Mouse (Mus musculus) gonadal fat pad, adult 2 months (tissue): ENCODE results near the gene Crtc3. TPM values are rescaled to one million over a fixed set of nuclear protein-coding genes. Genes with fewer than 3 reads are reported as not detected.

Experiments
- DNase-seq: peaks from one replicate; pipeline ENCODE4 v3.0.0-alpha.2; 2012; ENCODE audit warnings: low read depth
- polyA plus RNA-seq: library from polyadenylated mRNA; depleted of rRNA; stranded (reverse); fragments of >200 nt; gene quantifications from 2 replicates; pipeline ENCODE4 v1.2.3, GENCODE M21; 2012; rRNA removed

Gene Crtc3
- 13.0 and 13.3 TPM in 2 replicates for polyA plus RNA-seq

GRCm38 (mm10) chr7:80688556-80689220, at the start of gene Crtc3:
Crtc3 (minus strand) TSS chr7:80688877.
- no peak for DNase-seq

- no peak for DNase-seq
Measured at GRCm38 (mm10) chr7:80736199-80736598, 47.5 kb upstream of the Crtc3 start.

DNA sequence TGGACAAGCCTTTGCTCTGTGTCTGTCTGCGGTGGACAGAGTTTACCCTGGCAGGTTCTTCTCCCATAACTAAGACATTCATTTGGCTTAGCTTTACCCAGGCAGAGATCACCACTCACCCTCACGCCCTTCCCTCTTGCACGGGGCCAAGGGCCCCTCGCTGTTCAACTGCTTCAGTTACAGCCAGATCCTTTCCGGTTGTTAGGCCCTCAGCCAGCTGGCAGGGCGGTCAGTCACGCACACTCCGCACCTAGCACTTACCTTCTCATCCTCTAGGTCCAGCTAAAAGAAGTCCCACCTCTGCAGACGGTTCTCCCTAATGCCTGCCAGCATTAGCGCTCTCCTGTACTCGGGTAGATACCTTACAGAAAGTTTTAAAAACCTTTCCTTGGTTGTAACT, 44.3 kb upstream of the Crtc3 start:
- no peak for DNase-seq

DNA sequence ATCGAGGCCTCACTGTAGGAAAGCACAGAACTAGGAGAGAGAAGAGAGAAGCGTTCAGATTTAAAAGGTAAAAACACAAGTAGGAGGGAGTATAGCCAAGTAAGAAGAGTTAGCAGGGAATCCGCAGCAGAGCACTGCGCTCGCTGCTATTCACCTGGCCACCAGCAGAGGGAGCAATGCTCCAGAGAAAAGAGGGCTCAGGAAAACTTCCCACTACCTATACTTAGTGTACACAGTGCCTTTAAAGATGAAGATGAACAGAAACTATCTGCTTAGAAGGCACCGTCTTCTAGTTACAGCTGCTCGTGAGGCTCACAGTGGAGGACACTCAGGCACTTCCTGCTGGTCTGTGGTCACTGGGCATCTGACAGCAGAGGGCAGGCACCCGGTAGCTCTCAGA, 41.0 kb upstream of the Crtc3 start:
- DNase-seq: no peak

DNA sequence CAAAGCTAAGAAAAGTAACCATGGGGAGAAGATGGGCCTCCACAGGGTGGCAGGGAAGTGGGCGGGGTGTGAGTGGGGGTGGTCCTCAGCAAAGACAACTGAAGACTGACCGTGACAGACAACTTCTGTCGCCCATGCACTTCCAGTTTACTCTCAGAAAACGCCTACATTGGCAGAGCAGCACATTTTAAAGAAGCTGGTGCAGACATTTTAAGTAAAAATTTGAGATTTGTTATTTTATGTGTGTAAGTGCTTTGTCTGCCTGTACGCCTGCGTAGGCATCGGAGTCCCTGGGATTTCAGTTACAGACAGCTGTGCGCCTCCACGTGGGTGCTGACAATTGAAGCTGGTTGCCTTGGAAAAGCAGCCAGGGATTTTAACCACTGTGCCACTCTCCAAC, 32.4 kb upstream of the Crtc3 start:
- DNase-seq: no peak

DNA sequence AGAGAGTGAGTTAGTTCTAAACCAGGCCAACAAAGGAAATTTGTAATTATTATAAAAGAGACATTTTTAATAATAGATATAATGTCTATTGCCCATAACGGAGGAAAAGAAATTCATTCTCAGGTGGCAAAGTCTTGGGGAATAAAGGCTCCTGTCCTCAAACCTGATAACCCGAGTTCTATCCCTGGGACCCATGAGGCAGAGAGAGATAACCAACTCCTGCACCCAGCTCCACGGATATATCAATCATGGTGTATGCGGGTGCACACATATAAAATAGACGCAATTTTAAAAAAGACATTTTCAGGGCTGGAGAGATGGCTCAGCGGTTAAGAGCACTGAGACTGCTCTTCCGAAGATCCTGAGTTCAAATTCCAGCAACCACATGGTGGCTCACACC, 30.9 kb upstream of the Crtc3 start:
- DNase-seq: no peak

GRCm38 (mm10) chr7:80719038-80719437, 30.4 kb upstream of the Crtc3 start:
- no peak for DNase-seq

- DNase-seq: no peak
Measured at GRCm38 (mm10) chr7:80718471-80718870, 29.8 kb upstream of the Crtc3 start.

DNA sequence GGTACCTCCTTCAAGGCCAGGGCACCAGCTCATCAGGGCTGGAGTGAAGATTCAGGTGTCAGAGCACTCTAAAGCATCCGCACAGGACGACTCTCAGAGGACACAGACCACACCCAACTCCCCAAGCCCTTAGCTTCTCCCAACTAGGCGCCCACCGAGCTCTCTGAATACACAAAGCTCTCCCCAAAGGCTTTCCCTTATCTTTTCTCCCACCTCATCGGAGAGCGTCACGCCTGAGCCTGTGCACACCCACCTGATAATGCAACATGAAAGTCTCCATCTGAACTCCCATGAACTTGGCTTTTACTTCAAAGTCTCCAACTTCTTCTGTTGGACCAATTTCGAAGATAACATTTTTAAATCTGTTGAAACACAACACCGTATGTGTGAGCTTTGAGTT, 28.1 kb upstream of the Crtc3 start:
- DNase-seq: no peak

DNA sequence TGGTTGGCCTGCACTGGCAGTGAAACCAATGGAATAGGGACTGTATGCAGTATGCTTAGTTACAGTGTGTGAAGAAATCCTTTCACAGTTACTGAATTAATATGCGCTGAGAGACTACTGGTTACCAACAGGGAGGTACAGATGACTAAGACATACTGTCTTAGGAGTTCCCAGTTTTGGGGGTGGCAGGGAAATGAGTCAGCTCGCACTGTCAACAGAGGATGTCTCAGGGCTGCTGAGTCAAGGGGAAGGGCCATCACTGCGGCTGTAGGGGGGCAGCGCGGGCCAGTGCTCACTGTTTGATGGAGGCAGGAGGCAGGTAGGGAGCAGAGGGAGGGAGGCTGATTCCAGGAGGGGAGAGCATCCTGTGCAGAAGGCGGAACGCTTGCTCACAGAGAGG, 26.6 kb upstream of the Crtc3 start:
- DNase-seq: no peak

DNA sequence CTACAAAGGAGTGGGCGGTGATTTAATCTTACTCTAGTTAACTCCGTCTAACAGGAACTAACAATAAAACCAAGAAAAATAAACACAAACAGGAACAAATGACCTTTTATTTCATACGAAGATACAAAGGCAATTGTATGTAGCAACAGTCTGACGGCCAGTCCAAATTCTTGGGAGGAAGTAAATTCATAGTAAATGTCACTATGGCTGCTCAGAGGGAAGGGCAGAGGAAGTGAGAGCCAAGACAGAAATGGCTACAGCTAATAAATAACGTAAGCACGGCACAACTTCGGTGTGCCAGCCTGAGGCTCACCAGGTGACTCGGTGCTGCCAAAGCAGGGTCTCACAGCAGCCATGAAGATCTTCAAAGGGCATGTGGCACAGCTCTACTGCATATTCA, 22.8 kb upstream of the Crtc3 start:
- DNase-seq: no peak

DNA sequence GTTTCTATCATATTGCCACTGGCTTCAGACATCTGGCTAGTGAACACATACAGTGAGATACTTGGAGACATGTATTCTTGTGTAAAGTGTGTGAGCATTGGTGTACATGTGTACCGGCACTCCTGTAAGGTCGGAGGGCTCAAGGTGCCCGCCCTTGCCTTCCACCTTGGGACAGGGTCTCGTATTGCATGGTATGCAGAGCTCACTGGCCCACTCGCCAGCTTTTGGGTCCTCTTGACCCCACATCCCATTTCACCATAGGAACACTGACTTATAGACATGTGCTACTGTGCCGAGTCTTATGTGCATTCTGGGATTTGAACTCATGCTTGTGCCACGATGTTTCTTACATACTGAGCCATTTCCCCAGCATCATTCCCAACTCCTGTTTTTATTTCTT, 21.7 kb upstream of the Crtc3 start:
- DNase-seq: no peak

GRCm38 (mm10) chr7:80704066-80704465, 15.4 kb upstream of the Crtc3 start:
- DNase-seq: no peak

DNA sequence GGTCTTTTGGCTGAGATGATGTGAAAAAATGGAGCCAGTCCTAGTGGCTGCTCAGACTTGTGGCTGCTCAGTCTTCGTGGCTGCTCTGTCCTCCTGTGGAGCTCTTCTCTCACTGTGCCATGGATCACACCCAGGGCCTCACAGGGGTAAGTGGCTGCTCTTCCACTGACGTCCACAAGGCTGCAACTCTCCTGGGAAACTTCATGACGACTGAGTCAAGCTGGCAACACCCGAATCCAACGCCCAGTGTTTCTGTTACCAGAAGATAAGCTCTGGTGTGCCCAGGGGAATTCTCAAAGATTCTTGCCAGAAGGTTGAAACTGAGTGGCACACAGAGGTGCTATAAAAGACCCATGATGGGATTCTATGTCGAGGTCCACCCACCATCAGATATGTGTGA, 13.8 kb upstream of the Crtc3 start:
- no peak for DNase-seq

DNA sequence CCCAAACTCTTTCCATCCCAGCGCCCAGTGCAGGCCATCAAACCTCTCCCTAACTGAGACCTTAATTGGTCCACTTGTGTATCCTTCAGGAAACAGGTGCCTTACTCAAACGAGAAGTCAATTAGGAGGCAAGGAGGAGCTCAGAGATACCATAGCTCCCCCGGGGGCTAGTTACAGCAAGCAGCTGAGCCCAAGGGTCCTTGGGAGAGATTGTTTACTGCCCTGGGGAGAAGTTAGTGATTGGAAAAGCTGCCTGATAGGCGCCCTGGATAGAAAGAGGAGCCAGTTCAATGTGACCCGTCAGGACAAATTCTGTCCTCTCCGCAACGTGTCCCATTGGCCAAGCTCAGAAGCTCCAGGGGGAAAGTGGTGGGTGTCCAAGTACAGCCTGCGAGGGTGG, 11.0 kb upstream of the Crtc3 start:
- no peak for DNase-seq

- DNase-seq: no peak
Measured at GRCm38 (mm10) chr7:80698940-80699339, 10.3 kb upstream of the Crtc3 start.

DNA sequence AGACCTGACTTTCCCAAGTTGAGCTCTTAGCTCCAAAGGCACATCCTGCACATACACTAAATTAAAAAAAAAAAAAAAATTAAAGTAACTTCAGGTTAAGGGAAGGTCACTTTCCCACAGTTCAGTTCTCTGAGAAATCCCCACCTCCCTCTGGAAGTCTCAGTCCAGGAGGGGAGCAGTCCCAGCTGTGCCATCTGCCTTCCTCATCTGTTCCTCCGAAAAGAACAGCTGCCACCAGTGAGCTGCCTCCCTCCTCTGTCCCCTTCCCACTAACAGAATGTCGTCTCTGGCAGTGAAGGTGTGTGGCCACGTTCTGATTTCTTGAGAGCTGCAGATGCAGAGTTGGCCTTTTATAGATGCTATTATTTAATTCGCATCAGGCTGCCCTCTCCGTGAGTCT, 9.2 kb upstream of the Crtc3 start:
- no peak for DNase-seq

GRCm38 (mm10) chr7:80696903-80697302, 8.2 kb upstream of the Crtc3 start:
- no peak for DNase-seq

- DNase-seq: no peak
Measured at GRCm38 (mm10) chr7:80696334-80696733, 7.7 kb upstream of the Crtc3 start.

DNA sequence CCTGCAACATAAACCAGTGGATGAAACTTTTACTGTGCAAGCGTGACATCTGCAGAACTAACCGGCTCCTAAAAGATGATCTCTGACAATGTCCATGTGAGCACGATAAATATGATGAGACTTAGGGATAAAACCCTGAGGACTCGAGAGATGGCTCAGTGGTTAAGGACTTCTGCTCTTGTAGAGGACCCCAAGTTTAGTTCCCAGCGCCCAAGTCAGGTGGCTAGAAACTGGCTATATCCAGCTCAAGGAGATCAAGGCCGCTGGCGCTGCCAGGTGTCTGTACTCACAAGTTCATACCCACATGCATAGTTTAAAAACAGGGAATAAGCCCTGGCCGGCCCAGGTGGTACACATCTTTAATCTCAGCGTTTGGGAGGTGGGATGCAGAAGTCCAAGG, 3.8 kb upstream of the Crtc3 start:
- no peak for DNase-seq

GRCm38 (mm10) chr7:80691131-80691530, 2.5 kb upstream of the Crtc3 start:
- DNase-seq: no peak

- no peak for DNase-seq
Measured at GRCm38 (mm10) chr7:80689221-80689591, 529 bp upstream of the Crtc3 start.

GRCm38 (mm10) chr7:80687721-80688555, 739 bp downstream of the Crtc3 start:
- no peak for DNase-seq

- no peak for DNase-seq
Measured at GRCm38 (mm10) chr7:80685639-80686038, 3.0 kb downstream of the Crtc3 start.
